Mouse (Mus musculus) lung, adult 2 months (tissue): ENCODE measurements at regions not wholly inside any gene's neighbourhood (a gene's known extent, or its start where the extent isn't known, plus 50 kb on each side); places are given as distances from the start of the nearest gene placed in this dataset.

ENCODE experiments used
- CTCF ChIP-seq: fragments of 200-500 bp; IDR thresholded peaks from 2 replicates; pipeline ENCODE4 v1.5.1; 2011; ENCODE audit warnings: mild to moderate bottlenecking, low read length, control low read depth; ENCODE audit not compliant: insufficient read depth
- POLR2A ChIP-seq: fragments of 200-500 bp; IDR thresholded peaks from 2 replicates; pipeline ENCODE4 v1.6.1; 2011; ENCODE audit warnings: low read depth, mild to moderate bottlenecking, control low read depth, low read length, borderline replicate concordance; ENCODE audit errors: extremely low read depth

GRCm38 (mm10) chr7:83015756-83016155, 148.6 kb downstream of the Mex3b start:
- TF ChIP-seq POLR2A (no peak), CTCF (no peak)
